Mouse (Mus musculus): ENCODE measurements around the gene Meis2. TPM values are rescaled to one million over a fixed set of nuclear protein-coding genes. Genes with fewer than 3 reads are reported as not detected.

The Meis2 gene
- 6.0 and 8.2 TPM in 2 replicates for polyA plus RNA-seq (2015; fragmentation: Nextera tagmentation; extraction: Ambion mirVana)

DNA sequence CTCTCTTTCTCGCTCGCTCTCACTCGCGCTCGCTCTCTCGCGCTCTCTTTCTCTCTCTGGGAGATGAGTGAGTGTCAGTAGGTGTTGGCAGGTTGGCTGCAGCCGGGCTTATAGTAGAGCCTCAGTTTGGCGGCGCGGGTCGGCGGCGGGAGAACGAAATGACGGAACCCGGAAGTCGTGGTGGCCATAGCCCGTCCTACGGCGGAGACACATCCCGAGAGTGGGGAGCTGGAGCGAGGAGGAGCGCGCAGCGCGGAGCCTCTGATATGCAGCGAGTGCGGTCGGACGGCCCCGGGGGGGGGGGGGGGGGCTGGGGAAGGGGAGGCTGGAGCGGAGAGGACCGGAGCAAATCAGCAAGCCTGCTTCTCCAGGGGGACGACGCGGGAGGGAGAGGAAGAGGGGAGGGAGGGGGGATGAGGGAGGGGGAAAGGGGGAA, at the start of gene Meis2:
Gene Meis2, minus strand, starts transcription at position 270 of the 436 bp plus-strand sequence.

